Mouse (Mus musculus) frontal cortex, postnatal 14 days (tissue): ENCODE measurements at regions not wholly inside any gene's neighbourhood (a gene's known extent, or its start where the extent isn't known, plus 50 kb on each side); places are given as distances from the start of the nearest gene placed in this dataset.

ENCODE experiments used
- DNase-seq, 2 experiments: peaks; one replicate each; pipeline ENCODE4 v3.0.0; 2022; ENCODE audit warnings: low spot score in 2 of 2

GRCm38 (mm10) chr19:26938911-26939310 lies 53.2 kb downstream of the Gm815 start:
- DNase-seq = no peak

DNA sequence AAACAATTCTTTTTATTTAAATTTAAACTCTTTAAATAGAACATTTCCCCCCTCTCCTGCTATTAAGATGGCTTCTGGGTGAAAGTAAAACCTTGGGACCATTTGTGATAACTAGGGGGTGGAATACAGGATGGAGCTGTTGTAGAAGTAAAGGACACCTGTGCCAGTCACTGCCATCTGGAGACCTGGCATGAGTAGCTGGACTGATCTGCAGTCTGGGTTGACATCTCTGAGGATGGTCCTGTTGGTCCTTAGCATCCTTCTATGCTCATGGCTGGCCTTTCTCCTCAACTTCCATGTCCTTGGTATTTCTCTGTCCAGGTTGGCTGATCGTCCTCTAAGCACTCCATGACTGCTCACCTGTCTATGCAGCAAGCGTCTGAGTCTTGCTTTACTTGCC lies 58.3 kb downstream of the Gm815 start:
- no peak for DNase-seq

DNA sequence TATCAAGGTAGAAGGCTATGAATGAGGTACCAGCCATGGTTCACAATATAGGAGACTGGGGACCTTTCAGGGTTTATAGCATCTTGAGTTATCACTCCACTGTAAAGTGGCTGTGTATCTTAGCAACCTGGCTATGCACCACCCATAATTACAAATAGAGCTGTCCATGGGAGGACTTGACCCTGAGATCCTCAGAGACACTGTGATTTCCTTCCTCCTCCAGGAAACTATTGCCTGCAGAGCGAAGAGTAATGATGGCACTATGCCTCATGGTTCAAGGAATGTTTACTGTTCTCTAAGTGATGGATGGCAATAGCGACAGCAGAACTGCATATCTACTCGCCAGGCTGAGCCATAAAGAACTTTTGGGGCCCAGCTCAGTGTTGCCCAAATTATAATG lies 60.9 kb downstream of the Gm815 start:
- DNase-seq = no peak

DNA sequence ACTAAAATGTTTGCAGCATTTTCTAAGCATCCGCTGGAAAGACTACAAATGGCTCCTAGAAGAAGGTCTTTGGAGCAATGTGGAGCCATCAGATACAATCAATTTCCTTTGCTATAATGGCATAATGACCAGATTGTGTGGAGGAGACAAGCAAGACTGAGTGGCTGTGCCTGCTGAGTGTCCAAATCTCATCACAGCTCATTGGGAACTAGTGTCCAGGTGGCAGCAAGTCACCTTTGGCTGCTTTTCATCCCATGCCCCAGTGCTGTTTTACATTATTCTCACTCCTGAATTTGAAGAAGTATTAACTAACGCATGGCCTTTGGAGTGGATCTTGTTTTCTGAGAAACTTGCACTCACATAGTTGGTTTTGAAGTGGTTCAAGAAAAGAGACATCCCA lies 62.8 kb downstream of the Gm815 start:
- DNase-seq = no peak

DNA sequence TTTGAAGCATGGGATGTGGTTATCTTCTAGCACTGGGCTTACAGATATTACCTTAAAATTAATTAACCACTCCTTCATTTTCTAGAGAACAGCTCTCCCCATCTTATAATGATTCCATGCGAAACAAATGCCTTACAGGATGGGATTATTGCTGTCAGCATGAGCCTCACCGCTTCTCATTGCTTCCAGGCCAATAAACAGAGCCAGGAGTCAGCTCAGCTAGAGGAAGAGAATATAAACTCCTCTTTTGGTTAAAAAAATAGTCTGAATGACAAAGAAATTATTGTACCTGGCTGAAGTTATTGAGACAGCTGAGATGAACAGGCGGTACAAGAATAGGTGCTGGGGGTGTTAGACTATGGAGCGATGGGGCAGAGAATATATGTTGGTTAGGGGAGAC lies 63.5 kb downstream of the Gm815 start:
- no peak for DNase-seq

DNA sequence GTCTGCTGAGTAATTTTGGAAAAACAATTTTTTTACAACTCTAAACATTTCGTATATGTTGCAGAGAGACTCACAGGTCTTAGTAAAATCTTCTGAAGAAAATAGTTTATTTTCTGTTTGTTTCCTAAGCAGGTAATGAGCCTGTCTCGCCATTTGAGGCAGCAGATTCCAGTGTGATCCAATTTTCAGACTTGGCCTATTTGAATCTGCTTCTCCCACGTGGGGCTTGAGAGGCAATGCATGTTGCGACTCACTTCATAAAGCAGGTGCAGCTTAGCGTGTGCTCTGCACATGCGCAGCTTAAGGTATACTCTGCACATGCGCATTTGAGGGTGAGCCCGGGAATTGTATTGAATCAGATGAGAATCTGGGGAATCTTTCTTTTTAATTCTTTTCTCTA lies 67.7 kb downstream of the Gm815 start:
- no peak for DNase-seq

DNA sequence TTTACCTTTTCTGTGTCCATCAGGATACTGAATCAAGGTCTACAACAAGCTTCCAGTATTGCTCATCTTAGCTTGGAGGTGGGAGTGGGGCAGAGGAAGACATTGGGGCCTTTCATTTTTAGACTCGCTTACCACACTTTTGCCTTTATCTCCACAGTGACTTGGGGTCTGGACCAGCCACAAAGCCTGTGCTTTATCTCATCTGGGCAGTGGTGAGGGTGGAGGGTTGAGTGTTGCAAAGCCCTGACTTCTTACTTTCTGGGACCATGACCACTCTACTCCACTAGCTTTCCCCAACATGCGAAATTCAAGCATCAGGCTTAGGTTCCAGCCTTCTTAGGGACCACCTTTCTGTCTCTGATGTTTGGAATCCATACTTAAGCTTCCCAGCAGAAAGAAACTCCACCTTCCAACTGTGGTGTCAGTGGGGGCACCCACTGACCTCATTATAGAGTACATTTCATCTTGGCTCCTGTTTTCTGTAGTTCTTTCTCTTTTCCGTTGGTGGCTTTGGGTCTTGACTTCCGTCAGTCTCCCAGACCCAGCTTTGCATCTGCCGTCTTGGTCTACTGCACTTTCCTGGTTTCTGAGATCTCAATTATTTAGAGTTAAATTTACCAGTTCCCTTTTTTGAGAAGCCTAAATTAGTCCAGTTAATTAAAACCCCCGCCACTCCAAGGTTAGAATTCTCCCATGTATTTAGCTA lies 80.5 kb downstream of the Gm815 start:
- no peak for DNase-seq

GRCm38 (mm10) chr19:26973058-26973457 lies 87.4 kb downstream of the Gm815 start:
- DNase-seq = no peak

DNA sequence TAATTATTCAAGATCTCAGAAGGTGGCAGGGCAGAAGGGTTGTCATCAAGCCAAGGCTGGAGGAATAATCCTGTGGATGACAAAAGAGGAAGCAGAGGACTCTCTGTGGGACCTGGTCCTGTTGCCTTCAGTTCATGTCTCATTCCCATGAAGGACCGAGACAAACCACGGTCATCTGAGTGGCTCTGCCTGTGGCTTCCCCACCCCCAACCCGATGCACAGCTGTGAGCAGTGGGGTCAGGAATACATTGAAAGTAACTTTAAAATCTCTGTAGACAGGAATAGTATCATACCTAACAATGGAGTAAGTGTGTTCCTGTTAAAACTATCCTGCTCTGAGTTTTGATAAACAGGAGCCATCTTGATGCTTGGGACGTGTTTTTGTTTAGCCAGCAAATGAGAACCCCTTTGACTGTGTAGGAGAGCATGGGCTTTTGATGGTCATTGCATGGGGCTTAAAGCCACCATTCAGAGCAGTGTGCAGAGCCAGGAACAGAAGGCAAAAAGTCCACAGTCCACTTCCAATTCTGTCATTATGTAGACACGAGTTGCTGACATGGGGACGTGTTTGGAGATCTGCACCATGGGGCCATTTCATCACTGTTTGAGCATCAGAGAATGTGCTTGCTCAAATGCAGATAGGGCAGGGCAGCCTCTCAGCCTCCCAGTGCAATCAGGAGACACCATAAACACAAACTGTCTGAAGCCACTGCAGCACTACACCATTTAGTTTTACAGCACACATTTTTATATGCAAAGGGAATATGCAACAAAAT lies 88.3 kb downstream of the Gm815 start:
- DNase-seq = no peak

GRCm38 (mm10) chr19:26974576-26975204 lies 89.0 kb downstream of the Gm815 start:
- no peak for DNase-seq

DNA sequence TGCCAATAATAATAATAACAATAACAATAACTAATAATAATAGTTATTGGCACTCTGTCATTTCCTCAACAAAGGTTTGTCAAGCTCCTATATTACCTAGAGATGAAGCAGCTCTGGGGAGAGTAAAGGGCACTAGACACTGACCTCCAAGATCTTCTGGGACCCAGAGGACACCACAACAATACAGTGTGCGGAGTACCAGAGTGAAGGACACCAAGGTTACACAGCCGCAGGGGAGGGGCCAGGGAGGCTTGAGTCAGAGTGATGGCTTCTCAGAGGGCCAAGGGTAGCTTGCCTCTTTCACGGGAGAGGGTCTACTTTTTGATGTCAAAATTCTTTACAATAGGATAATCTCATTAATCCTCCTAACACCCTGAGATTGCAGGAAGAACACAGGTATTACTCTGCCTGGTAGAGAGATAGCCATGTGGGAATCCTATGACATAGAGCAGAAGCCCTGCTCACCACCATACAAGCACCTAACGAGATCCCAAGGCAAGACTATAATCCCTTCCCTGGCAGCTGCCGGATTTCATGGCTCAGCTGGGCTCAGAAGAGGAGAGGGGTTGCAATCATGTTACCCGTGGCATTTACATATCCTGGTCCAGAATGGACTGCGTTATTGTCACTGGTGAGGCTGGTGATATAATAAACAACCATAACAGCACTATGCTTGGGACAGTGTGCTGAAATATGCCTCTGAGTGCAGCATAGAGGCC lies 91.1 kb downstream of the Gm815 start:
- DNase-seq = no peak

GRCm38 (mm10) chr19:26977887-26978639 lies 92.4 kb downstream of the Gm815 start:
- no peak for DNase-seq

GRCm38 (mm10) chr19:26978640-26979007 lies 92.9 kb downstream of the Gm815 start:
- DNase-seq = no peak

- DNase-seq = no peak
Observed at GRCm38 (mm10) chr19:26979322-26979721, 93.6 kb downstream of the Gm815 start.

- DNase-seq = no peak
Observed at GRCm38 (mm10) chr19:26986672-26987071, 101.0 kb downstream of the Gm815 start.

DNA sequence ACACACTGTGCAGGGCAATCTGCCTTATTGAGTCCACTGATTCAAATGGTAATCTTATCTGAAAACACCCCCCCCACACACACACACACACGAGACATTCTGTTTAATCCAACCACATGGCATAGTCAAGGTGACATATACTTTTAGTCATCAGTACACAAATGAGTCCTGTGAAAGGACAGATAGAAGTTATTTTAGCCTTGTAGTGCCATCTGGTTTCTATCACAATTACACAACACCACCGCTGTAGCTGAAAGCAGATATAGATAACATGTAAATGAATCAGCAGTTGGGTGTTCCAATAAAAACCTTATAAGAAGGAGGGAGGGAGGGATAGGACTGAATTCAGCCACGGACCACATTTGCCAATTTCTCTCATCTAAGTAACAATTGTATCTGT lies 101.5 kb downstream of the Gm815 start:
- DNase-seq = no peak

GRCm38 (mm10) chr19:26987909-26988456 lies 102.3 kb downstream of the Gm815 start:
- no peak for DNase-seq

GRCm38 (mm10) chr19:26994586-26995352 lies 109.1 kb downstream of the Gm815 start:
- no peak for DNase-seq

DNA sequence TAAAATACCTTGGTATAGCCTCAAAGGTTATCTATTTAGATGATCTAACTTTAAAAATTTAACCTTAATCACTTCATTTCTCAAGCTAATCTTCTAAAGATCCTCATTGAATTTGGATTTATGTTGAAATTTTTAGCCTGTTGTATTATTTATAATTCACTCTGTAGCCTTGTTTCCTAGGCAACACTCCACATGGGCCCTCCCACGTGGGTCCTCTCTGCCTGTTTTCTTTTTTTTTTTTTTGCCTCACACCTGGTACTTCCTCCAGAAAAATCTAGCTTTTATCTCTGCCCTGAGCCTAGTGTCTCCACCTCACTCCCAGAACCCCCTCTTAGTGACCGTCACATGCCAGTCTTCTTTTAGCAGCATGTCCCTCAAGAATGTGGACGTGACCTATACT lies 113.9 kb downstream of the Gm815 start:
- no peak for DNase-seq

DNA sequence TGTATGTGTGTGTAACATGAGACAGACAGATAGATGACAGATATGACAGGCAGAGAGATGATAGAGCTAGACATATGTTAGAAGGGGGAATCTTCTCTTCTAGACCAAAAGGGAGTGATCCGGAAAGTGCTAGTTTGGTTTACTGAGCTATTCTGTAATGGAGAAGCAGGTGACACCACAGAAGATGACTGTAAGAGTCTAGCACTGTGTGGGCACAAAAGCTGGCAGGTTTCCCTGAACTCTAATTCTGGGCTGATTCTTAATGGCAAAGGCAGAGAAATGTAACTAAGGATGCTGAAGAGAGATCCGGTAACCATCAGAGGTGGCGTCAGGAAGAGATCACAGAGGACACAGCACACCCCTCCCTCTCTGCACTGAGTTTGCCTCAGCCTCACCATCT lies 136.2 kb downstream of the Gm815 start:
- DNase-seq = no peak

DNA sequence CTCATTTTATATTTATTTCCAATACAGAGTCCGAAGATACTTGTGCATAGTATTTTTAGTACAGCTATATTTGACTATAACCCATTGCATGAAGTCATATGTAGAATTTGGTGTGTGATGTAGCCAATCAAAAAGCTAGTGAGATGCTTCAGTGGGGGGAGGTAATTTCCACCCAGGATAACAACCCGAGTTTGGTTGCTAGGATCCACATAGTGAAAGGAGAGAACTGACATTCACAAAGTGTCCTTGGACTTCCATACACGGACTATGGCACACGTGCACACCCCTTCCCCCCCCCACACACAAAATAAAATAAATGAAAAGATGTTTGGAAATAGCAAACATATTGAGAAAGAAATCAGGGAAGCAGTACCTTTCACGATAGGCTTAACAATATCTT lies 137.2 kb downstream of the Gm815 start:
- no peak for DNase-seq
